Comparison of ENCODE assay signal across 12 mouse cellular contexts in genomic region chr5:53505751-53506150, GRCm38 (mm10).
"Had no signal": no experiment of that assay in that cellular context is flagged by ENCODE, and none has a peak within 500 bp of the region (broad histone marks: within the 10 kb centered on the region; RNA-seq: fewer than 3 reads in every experiment).

No protein-coding gene starts in this region.

- DNase-seq: gastrocnemius, postnatal 14 days; gastrocnemius, postnatal 36 days; heart, adult 11 months; heart, adult 2 months; heart, postnatal 14 days; heart, postnatal 36 days; kidney, adult 11 months; kidney, adult 2 months; kidney, adult 9 months; kidney, postnatal 25 days; kidney, postnatal 4 days; left cerebral cortex, postnatal 4 days had no signal
